Mouse (Mus musculus): Measurements from ENCODE around the gene Plekhm1.
"Not testable (repeated sequence)": the region's sequence is repeated elsewhere in the genome, so short reads cannot be mapped to it uniquely, and the experiment has no call there.

The Plekhm1 gene

DNA sequence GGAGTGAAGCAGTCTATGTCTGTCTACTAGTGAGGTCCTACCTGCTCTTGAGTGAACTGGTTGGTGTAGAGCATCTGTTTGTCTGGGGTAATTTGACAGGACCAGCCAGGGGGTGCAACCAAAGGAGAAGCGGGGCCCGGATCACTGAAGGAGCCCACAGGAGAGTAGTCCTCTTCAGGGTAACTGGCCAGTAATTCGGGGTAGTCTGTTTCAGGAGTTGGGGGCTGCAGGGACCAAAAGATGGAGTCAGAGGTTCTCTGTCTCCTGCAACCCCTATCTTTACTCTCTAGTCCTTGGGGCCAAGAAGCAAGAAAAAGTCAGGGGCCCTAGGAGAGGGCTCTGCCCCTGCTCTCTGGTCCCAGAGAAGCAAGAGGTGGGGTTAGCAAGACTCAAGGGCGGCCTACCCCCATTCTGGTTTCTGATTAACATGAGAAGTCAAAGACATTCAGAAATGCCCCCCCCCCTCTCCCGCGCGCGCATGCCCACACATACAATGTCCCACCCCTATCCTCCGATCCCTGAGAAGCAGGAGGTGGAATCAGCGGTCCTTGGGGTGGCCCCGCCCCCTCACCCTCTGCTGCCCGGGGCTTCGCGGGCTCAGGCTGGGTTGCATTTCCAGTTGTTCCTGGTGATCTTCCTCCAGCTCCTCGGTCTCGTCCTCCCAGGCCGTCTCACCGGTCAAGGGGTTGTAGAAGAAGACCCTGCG is 72.9 kb downstream of the Plekhm1 start:
- no peak for DNase-seq (ENCODE audit: low spot score)

DNA sequence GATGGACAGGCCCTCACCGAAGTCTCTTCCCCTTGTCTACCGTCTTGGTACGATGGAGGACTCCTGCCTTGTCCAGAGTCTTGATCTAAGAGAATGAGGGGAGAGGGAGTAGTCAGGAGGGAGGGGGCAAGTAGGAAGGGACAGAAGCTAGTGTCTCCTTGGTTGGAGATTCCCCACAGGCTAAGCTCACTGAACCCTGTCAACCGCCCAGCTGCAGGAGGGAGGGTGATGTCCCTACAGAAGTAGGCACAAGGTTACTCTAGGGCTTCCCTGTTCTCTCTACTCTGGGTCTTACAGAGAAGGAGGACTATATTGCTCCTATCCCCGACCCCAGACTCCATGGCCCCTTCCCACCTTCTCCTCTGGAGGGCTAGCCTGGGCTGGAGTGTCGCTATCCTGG is 73.8 kb downstream of the Plekhm1 start:
- DNase-seq (ENCODE audit: low spot score): no peak

DNA sequence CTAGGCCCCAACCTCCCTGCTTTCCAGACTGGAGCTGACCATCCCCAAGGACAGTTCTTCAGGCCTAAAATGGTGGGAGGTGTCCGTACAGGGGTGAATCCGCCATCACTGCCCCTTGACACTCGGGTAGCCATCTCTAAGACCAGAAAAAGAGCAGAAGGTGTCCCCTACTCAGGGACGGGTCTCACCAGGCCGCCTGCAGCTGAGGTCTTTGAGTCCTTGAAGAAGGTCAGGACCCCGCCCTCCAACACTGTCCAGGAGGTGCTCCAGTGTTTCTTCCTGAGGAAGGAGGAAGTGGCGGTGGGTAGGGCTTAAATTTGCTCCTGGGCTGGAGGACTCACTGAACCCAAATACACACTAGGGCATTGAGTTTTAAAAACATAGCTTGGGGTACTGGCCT is 74.4 kb downstream of the Plekhm1 start:
- no peak for DNase-seq (ENCODE audit: low spot score)

DNA sequence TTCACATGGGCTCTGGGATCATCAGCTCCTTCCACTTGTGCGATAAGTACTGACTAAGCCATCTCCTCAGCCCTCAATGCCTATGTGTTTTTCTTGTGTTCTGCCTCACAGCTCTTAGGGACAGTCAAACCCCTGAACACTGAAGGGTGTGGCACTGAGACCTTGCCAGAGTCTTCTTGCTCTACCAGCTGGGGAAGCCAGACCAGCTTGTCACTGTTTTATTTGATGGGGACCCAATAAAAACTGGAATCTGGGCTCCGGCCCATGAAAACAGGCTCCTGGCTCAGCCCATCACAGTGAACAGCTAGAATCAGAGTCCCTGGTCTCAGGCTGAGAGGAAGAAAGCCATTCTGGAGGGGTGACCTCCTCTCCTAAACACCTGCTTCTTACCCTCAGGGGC is 75.3 kb downstream of the Plekhm1 start:
- DNase-seq (ENCODE audit: low spot score): no peak

DNA sequence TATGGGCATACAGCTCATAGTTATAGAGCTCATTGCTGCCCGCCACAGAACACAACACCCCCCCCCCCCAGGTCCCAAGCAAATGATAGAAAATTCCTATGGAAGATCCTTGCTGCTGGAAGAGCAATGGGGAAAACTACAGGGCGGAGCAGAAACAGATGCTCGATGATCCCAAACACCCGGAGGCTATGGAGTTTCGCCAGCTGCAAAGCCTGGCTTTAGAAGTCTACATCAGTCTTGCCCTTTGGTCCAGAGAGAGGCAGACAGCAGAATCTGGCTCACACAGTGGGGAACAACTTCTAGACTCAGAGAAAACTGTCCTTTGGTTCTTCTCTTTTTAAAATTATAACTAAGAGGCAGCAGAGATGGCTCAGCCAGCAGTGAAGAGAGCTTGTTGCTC is 76.9 kb downstream of the Plekhm1 start:
- no peak for DNase-seq (ENCODE audit: low spot score)

DNA sequence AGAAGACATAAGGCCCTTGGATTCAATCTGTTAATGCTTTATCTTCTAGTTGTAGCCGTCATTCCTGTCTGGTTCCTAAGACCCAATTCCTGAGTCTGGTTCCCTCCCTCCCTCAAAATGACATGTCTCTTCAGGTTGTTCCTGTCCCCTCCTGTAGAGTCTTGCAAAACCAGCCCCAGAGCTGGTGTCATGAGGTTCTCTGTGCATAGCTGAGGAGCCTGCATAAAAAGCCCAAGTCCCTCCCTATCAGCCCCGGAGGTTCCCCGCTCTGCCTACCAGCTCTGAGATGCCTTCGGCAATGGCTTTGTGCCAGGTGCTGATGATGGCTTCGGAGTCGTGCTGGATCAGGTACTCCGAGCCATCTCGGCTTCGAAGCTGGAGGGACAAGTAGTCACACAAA is 77.6 kb downstream of the Plekhm1 start:
- DNase-seq (ENCODE audit: low spot score): no peak

DNA sequence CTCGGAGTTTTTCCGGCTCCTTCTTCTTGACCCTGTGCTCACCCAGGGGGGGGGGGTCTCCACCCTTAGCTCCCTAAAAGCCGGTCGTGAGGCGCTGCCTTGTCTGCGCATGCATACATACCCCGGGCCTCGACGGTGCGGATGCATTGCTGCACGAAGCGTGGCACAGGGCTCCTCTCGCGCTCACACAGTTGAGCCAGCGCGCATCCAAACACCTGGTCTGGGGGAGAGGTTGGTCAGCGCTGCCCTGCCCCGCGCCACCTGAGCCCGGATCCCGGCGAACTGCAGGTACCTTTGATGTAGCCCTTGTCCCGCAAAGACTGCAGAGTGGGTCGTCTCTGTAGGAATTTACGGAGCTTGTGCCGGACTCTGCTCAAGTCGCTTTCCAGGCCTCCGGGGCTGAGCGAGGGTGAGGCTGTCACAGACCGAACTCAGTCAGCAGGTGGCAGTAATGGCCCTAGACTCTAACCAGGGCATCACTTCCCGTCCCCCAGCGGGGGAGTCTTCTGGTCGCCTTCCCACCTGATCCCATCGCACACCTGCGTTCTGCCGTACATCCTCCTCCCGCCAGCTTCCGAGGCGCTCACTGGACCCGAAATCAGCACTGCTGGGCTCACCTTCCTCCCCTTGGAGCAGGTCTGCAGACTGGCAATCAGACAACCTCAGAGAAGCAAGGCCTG is 78.6 kb downstream of the Plekhm1 start:
- DNase-seq (ENCODE audit: low spot score): no peak

DNA sequence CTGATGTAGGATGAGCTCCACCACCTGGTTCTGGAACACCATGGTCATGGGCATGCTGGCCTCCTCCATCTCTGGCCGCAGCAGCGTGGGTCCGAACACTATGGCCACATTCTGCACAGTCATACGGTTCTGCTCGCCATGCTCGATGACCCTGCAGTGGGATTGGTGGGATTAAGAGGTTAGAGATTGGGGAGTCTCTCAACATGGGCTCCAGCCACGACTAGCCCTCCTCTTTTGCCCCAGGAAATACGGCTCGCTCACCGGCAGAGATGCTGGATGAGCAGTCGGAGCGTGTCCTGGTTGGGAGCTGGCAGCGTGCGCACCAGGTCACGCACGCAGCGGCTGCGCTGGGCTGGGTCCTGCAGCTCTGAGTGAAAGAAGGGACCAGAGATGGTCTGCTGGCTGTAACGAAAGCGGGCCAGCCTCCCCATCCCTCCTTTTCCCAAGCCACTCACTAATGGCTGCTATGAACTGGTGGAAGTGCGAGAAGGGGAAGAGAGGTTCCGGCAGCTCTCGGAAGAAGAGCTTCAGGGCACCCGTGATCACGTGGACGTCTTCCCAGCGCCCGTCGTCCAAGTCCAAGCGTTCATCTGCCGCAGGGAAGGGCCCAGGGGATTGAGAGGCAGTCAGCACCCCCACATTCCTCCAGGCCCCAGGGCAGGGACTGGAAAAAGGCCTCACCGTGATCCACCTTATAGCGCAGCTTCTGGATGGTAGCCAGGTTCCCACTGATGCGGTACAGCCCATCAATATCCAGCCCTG is 79.4 kb downstream of the Plekhm1 start:
- no peak for DNase-seq (ENCODE audit: low spot score)

DNA sequence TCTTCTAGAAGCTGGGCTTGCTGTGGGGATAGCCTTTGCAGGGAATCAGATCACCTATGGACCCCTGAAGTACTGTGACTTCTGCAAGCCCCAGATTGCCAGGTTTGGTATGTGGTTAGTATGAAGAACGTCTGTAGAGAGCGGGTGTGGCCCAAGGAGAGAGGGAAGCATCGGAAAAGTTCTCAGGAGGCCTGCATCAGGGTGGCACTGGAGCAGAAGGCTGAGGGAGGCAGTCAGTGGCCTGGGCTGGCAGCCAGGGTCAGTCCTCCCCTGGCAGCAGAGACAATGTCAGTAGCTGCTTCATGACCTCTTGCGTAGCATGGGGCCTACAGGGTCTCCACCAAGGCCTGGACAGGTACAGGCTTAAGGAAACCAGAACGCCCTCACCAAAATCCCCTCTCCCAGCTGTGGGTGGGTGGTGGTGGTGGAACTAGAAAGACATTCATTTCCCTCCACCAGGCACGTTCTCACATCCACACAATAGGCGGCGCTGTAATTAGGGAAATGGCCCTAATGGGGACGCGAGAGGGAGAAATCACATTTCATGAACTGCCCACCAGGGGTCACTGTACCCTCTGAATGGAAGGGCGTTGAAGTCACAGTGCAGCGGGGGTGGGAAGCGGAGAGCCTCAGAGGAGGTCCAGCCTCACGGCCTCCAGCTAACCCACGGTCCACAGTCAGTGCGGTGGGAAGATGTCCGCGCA is 80.1 kb downstream of the Plekhm1 start:
- peak; percentile 66 for DNase-seq (ENCODE audit: low spot score)

DNA sequence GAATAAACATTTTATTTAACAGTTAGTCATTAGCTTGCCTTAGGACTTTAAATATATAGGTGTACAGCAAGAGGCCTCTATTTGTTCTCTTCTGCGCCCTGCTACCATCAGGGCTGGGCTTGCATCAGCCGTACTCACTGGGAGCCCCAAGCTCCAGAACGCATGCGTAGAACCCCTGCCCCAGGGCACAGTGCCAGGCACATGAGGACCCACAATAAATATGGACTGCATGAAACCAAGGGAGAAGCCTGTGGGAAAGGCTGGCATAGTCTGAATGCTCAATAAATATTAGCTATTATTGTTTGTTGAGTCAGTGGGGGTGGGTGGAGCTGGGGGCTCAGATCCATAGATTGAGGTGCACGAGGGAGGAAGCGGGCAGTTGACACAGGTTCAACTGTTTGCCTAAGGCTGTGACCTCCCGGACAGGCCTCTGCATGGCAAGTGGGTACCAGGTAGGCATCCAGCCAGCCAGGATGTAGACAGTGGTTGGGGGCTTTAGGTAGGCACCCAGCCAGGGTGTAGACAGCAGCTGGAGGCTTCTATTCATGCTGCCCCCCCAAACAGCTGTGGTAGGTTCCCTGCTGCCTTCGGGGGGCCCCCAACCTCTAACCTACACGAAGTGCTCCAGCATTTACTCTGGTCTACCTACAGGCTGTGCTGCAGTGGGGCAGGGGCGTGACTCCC is 80.8 kb downstream of the Plekhm1 start:
- DNase-seq (ENCODE audit: low spot score): no peak

DNA sequence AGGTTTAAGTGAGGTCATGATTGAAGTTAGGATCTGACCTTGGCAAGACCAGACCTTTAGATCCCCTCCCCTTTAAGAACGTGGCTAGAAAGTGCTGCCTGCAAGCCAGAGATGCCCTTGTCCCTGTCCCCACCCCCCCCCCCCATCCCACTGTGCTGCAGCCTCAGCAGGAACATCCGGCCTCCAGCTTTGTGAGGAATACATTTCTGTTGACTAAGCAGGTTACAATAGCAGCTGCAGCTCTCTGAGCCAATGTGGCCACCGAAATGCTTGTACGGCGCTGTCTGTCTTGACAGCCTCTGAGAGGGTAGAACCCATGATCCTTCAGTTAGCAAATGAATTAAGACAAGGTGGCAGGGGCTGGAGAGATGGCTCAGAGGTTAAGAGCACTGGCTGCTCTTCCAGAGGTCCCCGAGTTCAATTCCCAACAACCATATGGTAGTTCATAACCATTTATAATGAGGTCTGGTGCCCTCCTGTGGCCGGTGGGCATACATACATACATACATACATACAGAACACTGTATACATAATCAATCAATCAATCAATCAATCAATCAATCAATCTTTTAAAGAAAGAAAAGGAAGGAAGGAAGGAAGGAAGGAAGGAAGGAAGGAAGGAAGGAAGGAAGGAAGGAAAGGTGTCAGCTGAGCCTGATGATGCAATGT is 81.7 kb downstream of the Plekhm1 start:
- DNase-seq (ENCODE audit: low spot score): no peak

DNA sequence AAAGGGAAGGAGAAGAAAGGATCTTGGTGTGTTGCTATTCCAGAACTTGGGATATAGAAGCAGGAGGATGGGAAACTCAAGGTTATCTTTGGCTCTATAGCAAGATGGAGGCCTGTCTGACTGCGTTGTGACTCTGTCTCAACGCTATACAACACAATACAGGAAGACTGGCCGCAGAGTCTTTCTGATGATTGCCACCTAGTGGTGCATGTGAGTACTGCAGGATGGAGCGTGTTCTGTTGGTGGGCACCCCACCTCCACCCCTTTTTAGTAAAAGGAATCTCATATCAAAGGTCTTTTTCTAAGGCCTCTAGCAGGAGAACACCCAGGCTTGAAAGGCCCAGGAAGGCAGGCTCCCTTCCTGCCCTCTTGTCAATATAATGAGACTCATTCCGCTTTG is 85.5 kb downstream of the Plekhm1 start:
- DNase-seq (ENCODE audit: low spot score): peak; percentile 83

DNA sequence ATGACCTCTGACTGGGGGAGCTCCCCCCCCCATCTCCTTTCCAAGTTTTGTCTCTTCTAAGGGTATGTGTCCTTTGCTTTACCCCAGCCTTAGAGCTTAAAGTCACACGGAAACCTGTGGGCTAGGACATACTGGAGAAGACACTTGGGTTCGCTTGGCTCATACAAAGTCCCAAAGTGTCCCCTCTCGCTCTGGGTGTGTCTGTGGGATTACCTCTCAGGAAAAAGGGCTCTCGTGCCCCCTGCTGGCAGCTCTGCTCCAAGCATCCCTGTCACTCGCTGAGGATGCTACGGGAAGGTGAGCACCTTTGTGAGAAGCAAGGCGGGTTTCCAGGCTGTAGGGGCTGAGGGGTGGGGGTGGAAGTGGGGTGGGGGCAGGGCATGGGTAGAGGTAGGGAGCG is 87.3 kb downstream of the Plekhm1 start:
- DNase-seq (ENCODE audit: low spot score): peak; percentile 42

DNA sequence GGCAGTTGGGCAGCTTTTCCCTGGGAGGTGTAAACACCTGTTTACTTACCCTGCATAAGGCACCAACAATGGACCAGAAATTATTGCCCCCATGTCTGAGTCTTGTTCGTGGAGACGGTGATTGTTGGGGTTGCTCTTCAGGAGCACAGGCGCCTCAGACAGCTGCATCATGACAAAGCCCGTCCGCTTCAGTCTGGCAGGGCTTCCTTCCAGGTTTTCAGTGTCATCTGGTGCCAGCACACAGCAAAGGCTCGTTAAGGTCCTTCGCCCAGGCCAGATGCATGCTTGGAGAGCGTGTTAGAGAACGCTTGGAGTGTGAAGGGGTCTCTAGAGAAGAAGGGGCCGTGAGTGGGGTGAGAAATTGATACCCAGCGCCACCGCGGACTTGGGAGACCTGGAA is 87.8 kb downstream of the Plekhm1 start:
- no peak for DNase-seq (ENCODE audit: low spot score)

DNA sequence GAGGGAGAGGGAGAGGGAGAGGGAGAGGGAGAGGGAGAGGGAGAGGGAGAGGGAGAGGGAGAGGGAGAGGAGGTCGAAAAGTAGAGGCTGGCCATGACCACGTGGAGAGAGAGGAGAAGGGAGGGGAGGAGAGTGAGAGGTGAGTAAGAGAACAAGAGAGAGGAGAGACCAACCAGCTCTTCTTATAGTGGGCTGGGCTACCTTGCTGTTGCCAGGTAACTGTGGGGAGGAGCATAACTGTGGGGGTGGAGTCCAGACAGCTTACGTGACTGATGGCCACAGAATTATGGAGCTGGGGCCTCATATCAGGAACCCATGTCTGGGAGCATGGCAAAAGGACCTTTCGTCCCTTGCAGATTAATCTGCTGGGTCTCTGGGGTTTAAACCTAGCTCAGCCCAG is 89.7 kb downstream of the Plekhm1 start:
- DNase-seq (ENCODE audit: low spot score): not testable (repeated sequence)

DNA sequence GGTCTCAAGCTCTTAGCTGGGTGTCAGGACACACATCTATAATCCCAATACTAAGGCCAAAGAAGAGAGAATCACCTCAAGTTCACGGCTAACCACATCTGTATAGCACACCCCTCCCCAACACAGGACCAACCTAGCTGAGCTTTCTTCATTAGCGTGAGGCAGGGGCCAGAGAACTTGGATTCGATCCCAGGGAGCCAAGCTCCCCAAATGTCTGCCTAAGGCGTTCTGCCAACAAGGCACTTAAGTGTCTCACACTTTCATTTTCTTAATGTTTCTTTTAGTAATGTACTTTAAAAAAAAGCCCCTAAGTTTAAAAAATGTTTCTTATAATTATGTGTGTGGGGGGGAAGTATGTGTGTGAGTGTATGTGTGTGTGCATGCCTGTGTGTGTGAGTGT is 91.8 kb downstream of the Plekhm1 start:
- no peak for DNase-seq (ENCODE audit: low spot score)

DNA sequence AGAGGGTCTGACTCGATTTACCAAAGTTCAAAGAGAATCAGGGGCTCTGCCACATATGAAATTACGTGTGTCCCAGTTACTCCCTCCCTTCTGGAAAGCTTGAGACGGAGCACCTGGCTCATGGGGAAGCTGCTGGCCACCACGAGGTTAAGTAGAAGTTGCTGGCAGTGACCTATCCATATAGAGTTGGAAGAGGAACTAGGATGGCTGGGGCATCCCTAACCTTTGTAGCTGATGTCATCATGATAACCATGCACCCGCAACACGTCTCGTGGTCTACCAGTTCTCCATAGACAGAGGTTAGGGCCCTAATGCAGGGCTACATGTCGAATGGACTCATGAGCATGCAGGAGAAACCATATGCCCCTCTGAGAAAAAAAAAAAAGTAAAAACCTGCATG is 92.3 kb downstream of the Plekhm1 start:
- no peak for DNase-seq (ENCODE audit: low spot score)

DNA sequence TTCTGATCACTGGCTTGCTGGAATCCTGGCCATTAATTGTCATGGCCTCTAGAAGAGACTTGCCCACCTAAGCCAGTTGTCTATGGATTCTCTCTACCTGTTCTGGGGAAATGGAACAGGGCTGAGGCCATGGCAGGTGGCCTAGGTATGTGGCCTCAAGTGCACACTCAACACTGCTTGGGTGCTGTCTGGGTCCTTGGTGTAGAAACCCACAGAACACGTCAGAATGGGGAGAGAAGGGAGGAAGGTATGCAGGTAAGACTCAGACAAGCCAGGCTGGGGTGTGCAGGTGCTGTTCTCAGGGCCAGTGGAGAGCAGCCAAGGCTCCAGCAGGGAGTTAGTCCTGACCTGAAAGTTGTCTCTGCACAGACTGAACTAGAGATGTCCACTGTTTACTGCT is 94.4 kb downstream of the Plekhm1 start:
- DNase-seq (ENCODE audit: low spot score): no peak

DNA sequence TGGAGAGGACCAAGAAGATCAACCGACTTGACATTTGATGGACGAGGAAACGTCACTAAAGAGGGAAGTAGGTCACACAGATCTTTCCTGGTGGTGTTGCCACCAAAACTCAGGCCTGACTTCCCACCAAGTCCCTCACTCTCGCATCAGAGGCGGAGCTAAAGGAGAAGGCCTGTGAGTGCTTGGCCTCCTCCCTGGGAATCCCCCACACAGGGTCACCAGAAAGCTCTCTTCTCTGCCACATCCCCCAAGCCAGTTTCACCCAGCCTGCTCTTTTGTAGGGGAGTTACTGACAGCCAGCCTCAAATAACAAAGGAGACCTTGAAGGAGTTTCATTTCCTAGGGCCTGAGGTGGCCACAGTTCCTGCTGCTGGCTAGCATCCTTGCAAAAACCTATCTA is 97.1 kb downstream of the Plekhm1 start:
- DNase-seq (ENCODE audit: low spot score): no peak

DNA sequence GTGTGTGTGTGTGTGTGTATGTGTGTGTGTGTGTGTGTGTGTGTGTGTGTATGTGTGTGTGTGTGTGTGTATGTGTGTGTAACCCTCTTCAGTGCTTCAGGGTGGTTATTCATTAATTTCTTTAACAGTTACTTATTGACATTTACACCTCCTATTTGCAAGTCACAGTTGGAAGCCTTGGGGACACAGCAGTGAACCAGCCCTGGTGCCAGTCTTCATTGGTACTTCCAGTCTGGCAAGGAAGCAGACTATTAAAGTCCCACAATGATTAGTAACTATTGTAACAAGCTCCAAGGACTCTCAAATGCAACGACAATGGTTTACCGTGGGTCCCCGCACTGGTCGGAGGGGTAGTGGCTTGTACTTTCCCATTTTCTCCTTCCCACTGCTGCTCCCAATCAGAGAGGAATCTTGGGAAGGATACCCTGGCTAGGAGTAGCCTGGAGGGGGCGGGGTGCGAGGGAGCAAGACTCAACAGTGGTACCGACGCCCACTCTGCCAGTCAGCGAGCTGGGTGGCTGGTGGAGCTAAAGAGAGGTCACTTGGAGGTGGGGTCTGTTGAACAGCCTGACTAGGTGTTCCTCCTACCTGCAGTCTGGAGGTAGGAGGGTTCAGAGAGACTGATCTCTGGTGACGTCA is 97.6 kb downstream of the Plekhm1 start:
- DNase-seq (ENCODE audit: low spot score): no peak

Data from T-cell, adult 2 months (primary cell).